Mouse (Mus musculus) lung, adult 2 months (tissue): ENCODE results near the gene Oard1.

Experiments
- CTCF ChIP-seq: fragments of 200-500 bp; IDR thresholded peaks from 2 replicates; pipeline ENCODE4 v1.5.1; 2011; ENCODE audit warnings: mild to moderate bottlenecking, low read length, control low read depth; ENCODE audit not compliant: insufficient read depth
- POLR2A ChIP-seq: fragments of 200-500 bp; IDR thresholded peaks from 2 replicates; pipeline ENCODE4 v1.6.1; 2011; ENCODE audit warnings: low read depth, mild to moderate bottlenecking, control low read depth, low read length, borderline replicate concordance; ENCODE audit errors: extremely low read depth

DNA sequence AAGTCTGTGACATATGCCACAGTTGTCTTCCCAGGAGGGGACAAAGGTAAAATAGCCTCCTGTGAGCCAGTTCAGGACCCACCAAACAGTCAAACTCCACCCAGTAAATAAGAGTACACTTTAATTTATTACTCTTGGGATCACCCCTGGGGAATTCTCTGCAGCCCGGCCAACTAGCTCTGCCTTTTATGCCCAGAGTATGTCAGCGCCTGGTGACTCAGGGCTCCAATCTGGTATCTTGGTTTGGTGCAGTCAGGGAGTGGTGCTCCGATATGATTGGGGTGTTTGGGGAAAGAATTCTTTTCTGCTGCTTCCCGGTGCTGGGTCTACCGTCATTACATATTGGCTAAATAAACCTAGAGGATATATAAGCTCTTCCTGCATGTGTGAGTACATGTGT is 43.0 kb upstream of the Oard1 start:
- TF ChIP-seq CTCF (no peak), POLR2A (no peak)
